Mouse (Mus musculus): ENCODE measurements at regions not wholly inside any gene's neighbourhood (a gene's known extent, or its start where the extent isn't known, plus 50 kb on each side); places are given as distances from the start of the nearest gene placed in this dataset.
A peak's percentile ranks its signal among the peaks of the same experiment; 100 is the strongest.
"Not testable (repeated sequence)": the region's sequence is repeated elsewhere in the genome, so short reads cannot be mapped to it uniquely, and the experiment has no call there.

DNA sequence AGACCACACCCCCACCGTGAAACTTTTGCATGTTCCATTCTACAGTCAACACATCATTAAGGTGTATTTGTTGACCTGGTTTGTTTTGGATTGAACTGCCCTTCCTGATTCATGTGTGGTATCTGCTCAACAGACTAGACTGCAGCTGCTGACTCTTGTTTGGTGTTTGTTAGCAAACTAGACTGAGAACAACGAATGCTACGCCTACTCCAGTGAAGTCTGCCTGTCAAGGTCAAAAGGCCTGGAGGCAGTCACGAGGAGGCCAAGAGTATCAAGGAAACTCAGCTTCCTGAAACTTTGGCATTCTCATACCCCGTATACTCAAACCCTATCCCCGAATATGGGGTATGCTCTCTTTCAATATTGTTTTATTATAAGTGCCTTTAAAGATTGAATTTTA, 194.2 kb upstream of the Spin1 start:
- DNase-seq (ENCODE audit: low spot score) = not testable (repeated sequence)

- no peak for DNase-seq (ENCODE audit: low spot score)
Measured at GRCm38 (mm10) chr13:50906910-50907309, 193.8 kb upstream of the Spin1 start.

- DNase-seq (ENCODE audit: low spot score) = not testable (repeated sequence)
Measured at GRCm38 (mm10) chr13:50912776-50913175, 187.9 kb upstream of the Spin1 start.

DNA sequence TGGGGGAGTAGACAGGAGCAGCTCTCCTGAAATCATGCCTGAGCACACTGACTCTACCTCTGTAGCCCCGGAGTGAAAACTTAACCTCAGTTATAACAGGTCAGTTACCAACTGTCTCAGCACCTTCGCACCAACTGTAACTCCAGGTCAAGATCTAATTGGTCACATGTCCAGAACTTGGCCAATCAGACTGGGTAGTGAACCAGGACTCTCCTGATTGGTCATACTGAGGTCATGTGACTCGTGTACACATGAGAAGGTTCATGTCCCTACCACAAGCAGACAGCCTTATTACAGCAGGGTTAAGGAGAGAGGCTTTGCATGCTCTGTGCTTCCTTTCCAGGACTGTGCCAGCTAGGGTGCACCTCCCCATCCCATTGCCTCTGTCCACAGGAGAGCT, 166.7 kb upstream of the Spin1 start:
- not testable (repeated sequence) for DNase-seq (ENCODE audit: low spot score)

- no peak for DNase-seq (ENCODE audit: low spot score)
Measured at GRCm38 (mm10) chr13:50942561-50942960, 158.1 kb upstream of the Spin1 start.

GRCm38 (mm10) chr13:50949545-50950226, 151.0 kb upstream of the Spin1 start:
- peak; percentile 66 for DNase-seq (ENCODE audit: low spot score)

- no peak for DNase-seq (ENCODE audit: low spot score)
Measured at GRCm38 (mm10) chr13:50954671-50955070, 146.0 kb upstream of the Spin1 start.

GRCm38 (mm10) chr13:50958051-50958883, 142.4 kb upstream of the Spin1 start:
- DNase-seq (ENCODE audit: low spot score) = no peak

DNA sequence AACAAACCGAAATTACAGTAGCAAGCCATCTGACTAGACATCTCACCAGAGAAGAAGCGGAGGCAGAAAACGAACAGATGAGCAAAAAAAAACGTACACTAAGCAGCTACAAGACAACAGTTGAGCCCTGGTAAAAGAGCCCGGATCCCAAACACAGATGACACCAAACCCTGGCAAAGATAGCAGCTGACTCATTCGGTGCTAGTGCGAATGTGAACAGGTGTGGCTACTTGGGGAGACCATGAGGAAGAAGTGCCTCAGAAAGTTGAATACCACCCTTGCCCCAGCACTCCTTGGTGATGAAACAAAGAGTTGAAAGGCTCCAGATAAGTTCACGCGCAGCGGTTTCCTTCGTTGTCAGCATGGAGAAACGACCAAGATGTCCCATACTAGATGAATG, 139.8 kb upstream of the Spin1 start:
- DNase-seq (ENCODE audit: low spot score) = no peak

GRCm38 (mm10) chr13:50964070-50964469, 136.6 kb upstream of the Spin1 start:
- DNase-seq (ENCODE audit: low spot score) = no peak

DNA sequence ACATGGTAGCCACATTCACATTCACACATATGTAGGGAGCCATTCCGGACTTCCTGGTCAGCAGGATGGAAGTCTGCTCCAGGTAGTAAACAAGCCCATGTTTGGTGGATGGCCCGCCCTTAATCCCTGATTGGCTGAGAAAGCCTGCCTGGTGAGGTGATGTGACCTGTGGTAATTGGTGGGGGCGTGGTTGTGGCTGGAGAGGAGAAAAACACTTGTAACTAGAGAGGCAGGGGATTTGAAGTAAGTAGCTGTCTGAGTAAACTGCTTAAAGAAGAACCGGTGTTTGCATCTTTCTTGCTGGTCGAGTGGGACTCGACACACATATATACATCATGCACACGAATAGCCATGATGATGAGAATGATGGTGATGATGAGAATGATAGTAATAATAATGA, 135.6 kb upstream of the Spin1 start:
- DNase-seq (ENCODE audit: low spot score) = not testable (repeated sequence)

DNA sequence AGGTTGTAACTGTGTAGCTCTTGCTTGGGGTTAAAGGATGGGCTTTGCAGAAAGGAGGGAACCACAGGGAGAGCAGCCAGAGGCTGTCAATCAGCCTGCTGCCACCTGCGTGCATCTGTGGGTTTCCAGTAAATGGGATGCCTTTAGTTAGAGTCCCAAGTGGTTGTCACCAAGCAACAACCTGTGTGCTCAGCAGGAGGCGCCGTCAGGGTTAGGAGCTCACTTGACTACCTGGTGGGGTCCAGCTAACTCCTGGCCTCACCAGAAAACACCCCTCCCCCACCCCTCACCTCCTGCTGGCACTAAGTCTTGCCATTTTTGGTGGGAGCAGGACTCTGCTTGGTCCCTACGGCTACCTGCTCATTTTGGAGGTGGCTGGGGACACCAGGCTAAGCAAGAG, 135.0 kb upstream of the Spin1 start:
- no peak for DNase-seq (ENCODE audit: low spot score)

- no peak for DNase-seq (ENCODE audit: low spot score)
Measured at GRCm38 (mm10) chr13:50966826-50967225, 133.9 kb upstream of the Spin1 start.

DNA sequence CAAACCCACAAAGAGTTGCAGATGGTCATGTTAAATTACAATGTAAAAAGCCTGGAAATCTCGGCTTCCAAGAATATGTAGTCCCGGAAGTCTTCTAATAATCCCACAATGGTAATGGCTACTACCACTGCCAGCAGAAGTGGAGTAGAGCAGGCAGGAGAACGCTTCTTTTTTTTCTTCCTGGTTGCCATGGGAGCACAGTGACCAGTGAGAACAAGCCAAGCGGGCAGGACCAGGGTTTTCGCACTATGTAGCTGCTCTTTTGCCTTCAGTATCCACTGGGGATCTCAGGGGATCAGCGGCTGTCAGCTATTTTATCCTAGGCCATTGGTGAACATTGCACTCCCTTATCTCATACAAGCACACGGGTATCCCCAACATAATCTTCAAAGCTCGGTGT, 127.3 kb upstream of the Spin1 start:
- DNase-seq (ENCODE audit: low spot score) = no peak

DNA sequence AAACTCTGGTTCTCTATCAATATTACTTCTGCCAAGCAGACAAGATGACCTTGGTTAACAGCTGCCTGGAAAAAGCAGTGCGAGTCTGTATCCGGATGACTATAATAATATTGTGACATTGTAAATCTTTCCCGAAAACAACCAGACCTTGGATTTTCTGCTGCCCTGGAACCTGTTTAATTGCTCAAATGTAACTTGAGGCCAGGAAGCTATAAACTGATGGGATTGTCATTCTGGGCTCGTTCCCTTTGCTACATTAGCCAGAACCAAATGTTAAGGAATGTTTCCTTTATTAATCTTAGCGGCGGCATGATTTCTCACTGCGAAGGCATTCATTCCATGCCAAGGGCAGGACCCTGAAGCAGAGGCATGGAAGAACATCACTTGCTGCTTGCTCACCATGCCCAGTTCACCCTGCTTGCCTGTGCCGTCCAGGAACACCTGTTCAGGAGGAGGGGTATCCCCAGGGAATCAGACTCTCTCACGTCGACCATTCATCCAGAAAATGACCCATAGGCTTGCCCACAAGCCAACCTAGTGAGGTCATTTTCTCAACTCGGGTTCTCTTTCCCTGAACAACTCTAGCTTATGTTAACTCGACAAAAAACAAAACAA, 125.3 kb upstream of the Spin1 start:
- no peak for DNase-seq (ENCODE audit: low spot score)

- DNase-seq (ENCODE audit: low spot score) = no peak
Measured at GRCm38 (mm10) chr13:50982005-50982404, 118.7 kb upstream of the Spin1 start.

DNA sequence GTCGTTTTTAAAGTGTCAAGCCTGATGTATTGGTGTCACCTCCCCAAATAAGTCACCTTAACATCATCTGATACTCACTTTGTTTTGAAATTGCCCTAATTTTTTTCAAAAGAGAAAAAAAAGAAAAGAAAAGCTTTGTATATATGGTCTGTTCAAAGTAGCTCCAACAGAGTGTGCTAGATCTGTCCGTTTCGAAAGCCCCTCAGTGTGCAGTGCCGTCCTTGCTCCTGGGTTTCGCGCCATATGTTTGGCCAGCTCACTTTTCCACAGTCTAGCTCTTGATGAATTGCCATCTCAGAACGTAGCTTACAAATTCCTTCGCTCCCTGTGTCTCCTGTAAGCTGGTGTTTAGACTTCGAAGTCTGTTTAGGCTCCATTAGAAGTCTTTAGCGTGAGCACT, 117.7 kb upstream of the Spin1 start:
- DNase-seq (ENCODE audit: low spot score) = no peak

GRCm38 (mm10) chr13:50991726-50992432, 108.8 kb upstream of the Spin1 start:
- DNase-seq (ENCODE audit: low spot score) = no peak

- no peak for DNase-seq (ENCODE audit: low spot score)
Measured at GRCm38 (mm10) chr13:50999738-51000137, 100.9 kb upstream of the Spin1 start.

DNA sequence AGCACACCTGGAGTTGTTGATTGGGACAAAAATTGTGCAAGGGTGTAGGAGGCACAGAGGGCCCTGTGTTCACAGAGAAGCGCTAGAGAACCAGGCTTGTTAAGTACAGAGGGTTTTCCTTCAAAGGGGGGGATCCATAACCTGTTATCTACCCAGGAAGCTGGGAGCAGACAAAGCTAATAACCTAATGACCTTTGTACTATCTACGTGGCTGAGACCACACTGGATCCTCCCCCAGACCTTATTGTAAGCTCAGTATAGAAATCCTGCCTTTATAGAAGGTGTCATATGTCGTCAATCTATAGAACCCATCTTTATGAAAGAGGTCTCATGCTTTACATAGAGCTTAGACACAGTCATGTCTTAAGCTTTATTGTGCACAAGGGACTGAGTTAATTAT, 95.9 kb upstream of the Spin1 start:
- DNase-seq (ENCODE audit: low spot score) = no peak

- no peak for DNase-seq (ENCODE audit: low spot score)
Measured at GRCm38 (mm10) chr13:51010736-51011135, 89.9 kb upstream of the Spin1 start.

- no peak for DNase-seq (ENCODE audit: low spot score)
Measured at GRCm38 (mm10) chr13:51016209-51016608, 84.5 kb upstream of the Spin1 start.
